Mouse (Mus musculus) neural tube, embryonic 14.5 days (tissue): ENCODE measurements around the gene Sema6d. TPM values are rescaled to one million over a fixed set of nuclear protein-coding genes. Genes with fewer than 3 reads are reported as not detected.

Experiments used
- ATAC-seq: fragments of 200-750 bp; cut with Nextera tagmentation; 2 replicates; pipeline ENCODE4 v1.8.0; 2017; ENCODE audit warnings: low read depth, mild to moderate bottlenecking, moderate TSS enrichment, moderate library complexity
- H3K27ac ChIP-seq: fragments of 300-500 bp; sonication (generic); 2 replicates; pipeline ENCODE4 v1.5.1; 2014; ENCODE audit warnings: low read depth, mild to moderate bottlenecking, control low read depth, low read length, moderate library complexity, mixed read lengths
- H3K27me3 ChIP-seq: fragments of 300-500 bp; sonication (generic); 2 replicates; pipeline ENCODE4 v1.6.1; 2014; ENCODE audit warnings: low read length; ENCODE audit not compliant: control insufficient read depth, insufficient read depth
- H3K36me3 ChIP-seq: fragments of 300-500 bp; sonication (generic); 2 replicates; pipeline ENCODE4 v1.6.1; 2014; ENCODE audit warnings: low read length, mixed read lengths; ENCODE audit not compliant: control insufficient read depth, insufficient read depth
- H3K4me1 ChIP-seq: fragments of 300-500 bp; sonication (generic); 2 replicates; pipeline ENCODE4 v1.6.1; 2014; ENCODE audit warnings: low read length; ENCODE audit not compliant: control insufficient read depth, insufficient read depth
- H3K4me2 ChIP-seq: fragments of 300-500 bp; sonication (generic); 2 replicates; pipeline ENCODE4 v1.6.1; 2014; ENCODE audit warnings: mild to moderate bottlenecking, low read depth, low read length, control low read depth
- H3K4me3 ChIP-seq: fragments of 300-500 bp; sonication (generic); 2 replicates; pipeline ENCODE4 v1.5.1; 2014; ENCODE audit warnings: low read depth, low read length, control low read depth, mixed read lengths
- H3K9ac ChIP-seq: fragments of 300-500 bp; sonication (generic); replicated peaks from 2 replicates; pipeline ENCODE4 v1.6.1; 2014; ENCODE audit warnings: low read depth, mild to moderate bottlenecking, control low read depth, low read length, mixed read lengths
- H3K9me3 ChIP-seq: fragments of 300-500 bp; sonication (generic); 2 replicates; pipeline ENCODE4 v1.6.1; 2016; ENCODE audit warnings: low read length; ENCODE audit not compliant: control insufficient read depth
- WGBS: fragments of 180-500 bp; shearing (Covaris S2); extraction: QIAGEN DNeasy Blood & Tissue Kit; methylation state at CpG from one replicate; pipeline ENCODE4 v1.1.7; 2014; 5-methylcytosine and 5-hydroxymethylcytosine counted together
- polyA plus RNA-seq: library from polyadenylated mRNA; unstranded; fragments of >200 nt; fragmentation: Nextera tagmentation; extraction: Ambion mirVana; gene quantifications from 2 replicates; pipeline ENCODE4 v1.2.1, GENCODE M21; 2014

The Sema6d gene
- polyA plus RNA-seq, 1 experiment from 2014 or later, result 75.5 TPM

GRCm38 (mm10) chr2:124554751-124555415 lies 465.1 kb downstream of the Sema6d start:
- Histone ChIP-seq H3K4me2 (no peak overlapping the region), H3K27me3 (no peaks in the 10 kb centered on the region), H3K4me1 (no peaks in the 10 kb centered on the region), H3K9me3 (no peaks in the 10 kb centered on the region), H3K27ac (no peak overlapping the region), H3K9ac (no peak overlapping the region), H3K36me3 (no peaks in the 10 kb centered on the region), H3K4me3 (no peak overlapping the region)
- 79% methylated on average over 1 of the region's 1 CpGs for WGBS
- ATAC-seq, result no peak

GRCm38 (mm10) chr2:124556861-124557499 lies 467.2 kb downstream of the Sema6d start:
- no peaks in the 10 kb centered on the region for H3K9me3 ChIP-seq
- H3K4me1 ChIP-seq, result no peaks in the 10 kb centered on the region
- H3K27me3 ChIP-seq, result no peaks in the 10 kb centered on the region
- H3K36me3 ChIP-seq, result no peaks in the 10 kb centered on the region
- no peak overlapping the region for H3K9ac ChIP-seq
- no peak overlapping the region for H3K27ac ChIP-seq
- ATAC-seq, result no peak
- 85% methylated on average over 5 of the region's 5 CpGs for WGBS
- no peak overlapping the region for H3K4me3 ChIP-seq
- H3K4me2 ChIP-seq, result no peak overlapping the region

GRCm38 (mm10) chr2:124558021-124558420 lies 468.3 kb downstream of the Sema6d start:
- Histone ChIP-seq H3K4me1 (no peaks in the 10 kb centered on the region), H3K27me3 (no peaks in the 10 kb centered on the region), H3K9ac (no peak overlapping the region), H3K9me3 (no peaks in the 10 kb centered on the region), H3K4me3 (no peak overlapping the region), H3K27ac (no peak overlapping the region), H3K36me3 (no peaks in the 10 kb centered on the region), H3K4me2 (no peak overlapping the region)
- ATAC-seq, result no peak
- WGBS, result 96% methylated on average over 7 of the region's 7 CpGs

- peak; percentile 56; the same call in 1 of the 2 replicates for ATAC-seq
- no peaks in the 10 kb centered on the region for H3K27me3 ChIP-seq
Observed at GRCm38 (mm10) chr2:124561668-124562067, 471.9 kb downstream of the Sema6d start.

GRCm38 (mm10) chr2:124562091-124562490 lies 472.3 kb downstream of the Sema6d start:
- H3K36me3 ChIP-seq, result no peaks in the 10 kb centered on the region
- H3K4me3 ChIP-seq, result no peak overlapping the region
- H3K4me1 ChIP-seq, result no peaks in the 10 kb centered on the region
- 75% methylated on average over 2 of the region's 2 CpGs for WGBS
- no peak; the same call in 1 of the 2 replicates for ATAC-seq
- no peak overlapping the region for H3K9ac ChIP-seq
- H3K4me2 ChIP-seq, result no peak overlapping the region
- no peaks in the 10 kb centered on the region for H3K9me3 ChIP-seq
- H3K27ac ChIP-seq, result no peak overlapping the region
- H3K27me3 ChIP-seq, result no peaks in the 10 kb centered on the region

More at GRCm38 (mm10) chr2:124561668-124562067, 471.9 kb downstream of the Sema6d start:
- Histone ChIP-seq H3K4me3 (no peak overlapping the region), H3K36me3 (no peaks in the 10 kb centered on the region), H3K9me3 (no peaks in the 10 kb centered on the region), H3K27ac (no peak overlapping the region), H3K9ac (no peak overlapping the region), H3K4me1 (no peaks in the 10 kb centered on the region), H3K4me2 (no peak overlapping the region)
- WGBS, result 36% methylated on average over 5 of the region's 5 CpGs

GRCm38 (mm10) chr2:124563759-124564158 lies 474.0 kb downstream of the Sema6d start:
- Histone ChIP-seq H3K27ac (no peak overlapping the region), H3K4me2 (no peak overlapping the region), H3K4me3 (no peak overlapping the region), H3K36me3 (no peaks in the 10 kb centered on the region), H3K9ac (no peak overlapping the region), H3K4me1 (no peaks in the 10 kb centered on the region), H3K27me3 (no peaks in the 10 kb centered on the region), H3K9me3 (no peaks in the 10 kb centered on the region)
- WGBS, result 94% methylated on average over 5 of the region's 5 CpGs
- ATAC-seq, result no peak

- 91% methylated on average over 4 of the region's 4 CpGs for WGBS
Observed at GRCm38 (mm10) chr2:124573734-124574133, 484.0 kb downstream of the Sema6d start.

GRCm38 (mm10) chr2:124576053-124576452 lies 486.3 kb downstream of the Sema6d start:
- Histone ChIP-seq H3K36me3 (no peaks in the 10 kb centered on the region), H3K4me2 (no peak overlapping the region), H3K27me3 (no peaks in the 10 kb centered on the region), H3K4me3 (no peak overlapping the region), H3K4me1 (no peaks in the 10 kb centered on the region), H3K9ac (no peak overlapping the region), H3K9me3 (no peaks in the 10 kb centered on the region), H3K27ac (no peak overlapping the region)
- 92% methylated on average over 2 of the region's 2 CpGs for WGBS
- no peak for ATAC-seq

More at GRCm38 (mm10) chr2:124573734-124574133, 484.0 kb downstream of the Sema6d start:
- Histone ChIP-seq H3K9ac (no peak overlapping the region), H3K4me1 (no peaks in the 10 kb centered on the region), H3K4me2 (no peak overlapping the region), H3K27me3 (no peaks in the 10 kb centered on the region), H3K9me3 (no peaks in the 10 kb centered on the region), H3K27ac (no peak overlapping the region), H3K36me3 (no peaks in the 10 kb centered on the region), H3K4me3 (no peak overlapping the region)
- ATAC-seq, result no peak

GRCm38 (mm10) chr2:124583561-124583960 lies 493.8 kb downstream of the Sema6d start:
- Histone ChIP-seq H3K9me3 (no peaks in the 10 kb centered on the region), H3K27me3 (no peaks in the 10 kb centered on the region), H3K9ac (no peak overlapping the region), H3K4me2 (no peak overlapping the region), H3K27ac (no peak overlapping the region), H3K4me3 (no peak overlapping the region), H3K4me1 (no peaks in the 10 kb centered on the region), H3K36me3 (no peaks in the 10 kb centered on the region)
- WGBS, result 80% methylated on average over 7 of the region's 7 CpGs
- ATAC-seq, result no peak
